Mouse (Mus musculus) erythroblast, embryonic 14.5 days (primary cell): ENCODE results near the gene Sulf2.

Experiments used
- GATA1 ChIP-seq: IDR thresholded peaks from 2 replicates; pipeline ENCODE4 v1.6.1; 2012; ENCODE audit warnings: low read length, inconsistent platforms, mixed read lengths
- TAL1 ChIP-seq: IDR thresholded peaks from 3 replicates; pipeline ENCODE4 v1.6.1; 2012; ENCODE audit warnings: low read length, inconsistent platforms, mixed read lengths

DNA sequence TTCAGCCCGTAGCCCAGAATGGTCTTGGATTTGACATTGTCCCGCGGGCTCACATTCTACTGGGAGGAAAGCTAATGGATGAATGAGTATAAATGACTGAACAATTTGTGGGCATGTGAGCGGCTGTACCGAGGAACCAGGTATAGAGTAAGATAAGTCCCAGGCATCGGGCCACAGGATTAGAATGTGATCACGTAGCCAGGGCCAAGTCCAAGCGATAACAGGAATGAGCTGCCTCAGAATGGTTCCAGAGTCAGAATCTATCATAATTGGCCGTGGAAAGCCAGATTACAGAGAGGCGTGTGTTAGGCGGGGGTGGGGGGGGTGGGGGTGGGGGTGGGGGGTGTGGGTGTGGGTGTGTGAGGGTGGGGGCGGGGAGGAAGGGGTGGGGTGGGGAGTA is 48.2 kb upstream of the Sulf2 start:
- TF ChIP-seq GATA1 (no peak), TAL1 (no peak)
